Mouse (Mus musculus): ENCODE results near the gene Smarcc2.

DNA sequence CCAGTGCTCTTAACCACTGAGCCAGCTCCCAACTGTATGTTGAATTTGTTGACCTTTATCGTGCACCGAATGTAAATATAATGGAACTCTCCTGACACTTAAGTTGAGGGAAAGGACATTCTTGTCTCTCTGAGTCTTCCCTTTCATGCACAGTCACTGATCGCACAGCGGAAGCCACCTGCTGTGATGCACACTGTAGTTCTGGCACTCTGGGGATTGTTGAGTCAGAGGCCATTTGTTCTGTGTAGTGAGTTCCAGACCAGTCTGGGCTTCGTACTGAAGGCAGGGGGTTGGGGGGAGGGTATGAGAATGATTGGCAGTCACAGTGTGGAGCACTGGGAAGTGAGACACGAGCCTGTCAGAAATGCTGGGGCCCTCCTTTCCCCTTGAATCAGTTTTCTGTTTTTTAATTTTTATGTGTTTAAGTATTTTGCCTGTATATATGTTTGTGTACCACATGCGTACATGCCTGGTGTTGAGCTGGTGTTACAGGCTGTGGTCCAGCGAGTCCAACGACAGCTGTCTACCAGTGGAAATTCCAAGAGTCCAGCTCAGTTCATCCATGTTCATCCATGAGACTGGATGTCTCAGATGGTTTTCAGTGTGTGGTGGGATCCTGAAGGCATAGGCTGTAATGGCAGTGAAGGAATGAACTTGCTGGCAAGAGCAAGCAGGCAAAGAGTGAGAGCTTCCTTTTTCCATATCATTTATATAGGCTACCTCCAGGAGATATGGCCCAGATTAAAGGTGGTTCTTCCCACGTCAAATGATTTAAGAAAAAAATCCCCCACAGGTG is 17.5 kb upstream of the Smarcc2 start:
- no peak for TF ChIP-seq POLR2A (IDR thresholded peaks at IDR 0.05; ENCODE audit: low read depth, low read length)
- no peak for TF ChIP-seq CTCF (IDR thresholded peaks at IDR 0.05; ENCODE audit: borderline replicate concordance, insufficient read depth, low read length)
